Mouse (Mus musculus) G1E (cell line): ENCODE measurements around the gene Galnt6. TPM values are rescaled to one million over a fixed set of nuclear protein-coding genes. Genes with fewer than 3 reads are reported as not detected.
"Not testable (repeated sequence)": the region's sequence is repeated elsewhere in the genome, so short reads cannot be mapped to it uniquely, and the experiment has no call there.

ENCODE experiments used
- ATAC-seq: 2 replicates; pipeline ENCODE4 v1.8.0; 2016; ENCODE audit warnings: mild to moderate bottlenecking; ENCODE audit not compliant: insufficient number of reproducible peaks, poor library complexity, low FRiP score, severe bottlenecking; ENCODE audit errors: extremely low read depth
- DNase-seq: peaks from one replicate; pipeline ENCODE4 v3.0.0; 2012; ENCODE audit warnings: low spot score
- H3K27me3 ChIP-seq: 2 replicates; pipeline ENCODE4 v1.6.1; 2012; ENCODE audit warnings: mild to moderate bottlenecking, low read length, inconsistent platforms; ENCODE audit not compliant: insufficient read depth
- H3K36me3 ChIP-seq: replicated peaks from 2 replicates; pipeline ENCODE3; 2012; ENCODE audit warnings: mild to moderate bottlenecking, inconsistent platforms
- H3K4me1 ChIP-seq: 2 replicates; pipeline ENCODE4 v1.6.1; 2012; ENCODE audit warnings: low read depth, low read length, inconsistent platforms, mixed read lengths; ENCODE audit not compliant: insufficient read depth
- H3K4me3 ChIP-seq: 2 replicates; pipeline ENCODE4 v1.5.1; 2012; ENCODE audit warnings: low read depth, mild to moderate bottlenecking, inconsistent platforms, low read length, moderate library complexity, mixed read lengths
- H3K9me3 ChIP-seq: replicated peaks from 2 replicates; pipeline ENCODE4 v1.6.1; 2012; ENCODE audit warnings: inconsistent platforms
- CTCF ChIP-seq: IDR thresholded peaks from 2 replicates; pipeline ENCODE4 v1.5.1; 2012; ENCODE audit warnings: low read depth, low read length, inconsistent platforms, mixed read lengths
- GATA1 ChIP-seq: IDR thresholded peaks from 2 replicates; pipeline ENCODE4 v1.6.1; 2012; ENCODE audit warnings: borderline replicate concordance, low read length, inconsistent platforms, mixed read lengths
- GATA2 ChIP-seq: IDR thresholded peaks from 2 replicates; pipeline ENCODE4 v1.6.1; 2012; ENCODE audit warnings: low read depth, low read length, inconsistent platforms, borderline replicate concordance
- POLR2AphosphoS5 ChIP-seq: IDR thresholded peaks from 2 replicates; pipeline ENCODE4 v1.6.1; 2012; ENCODE audit warnings: low read depth, low read length, inconsistent platforms; ENCODE audit not compliant: insufficient replicate concordance
- TAL1 ChIP-seq: conservative IDR thresholded peaks from 2 replicates; pipeline ENCODE4 v1.6.1; 2012; ENCODE audit warnings: low read depth, low read length, inconsistent platforms, mixed read lengths
- polyA plus RNA-seq: library from polyadenylated mRNA; stranded (reverse); fragments of >175 nt; gene quantifications from 2 replicates; pipeline ENCODE4 v1.2.3, GENCODE M21; 2012
- total RNA-seq, 2 experiments: library from RNA; stranded (forward) in 1 of 2; stranded (reverse) in 1 of 2; fragments of 200-1000 nt in 1 of 2; fragments of >200 nt in 1 of 2; fragmentation: Nextera tagmentation in 1 of 2; gene quantifications; 2 replicates each; pipeline ENCODE4 v1.2.3; 2014 to 2017

Galnt6 gene
- total RNA-seq (2014; fragmentation: Nextera tagmentation) (not detected in 2 replicates), total RNA-seq (2017) (0.05 TPM in 1 of 2 replicates, not detected in the other), polyA plus RNA-seq (0.02 TPM in 1 of 2 replicates, not detected in the other)

DNA sequence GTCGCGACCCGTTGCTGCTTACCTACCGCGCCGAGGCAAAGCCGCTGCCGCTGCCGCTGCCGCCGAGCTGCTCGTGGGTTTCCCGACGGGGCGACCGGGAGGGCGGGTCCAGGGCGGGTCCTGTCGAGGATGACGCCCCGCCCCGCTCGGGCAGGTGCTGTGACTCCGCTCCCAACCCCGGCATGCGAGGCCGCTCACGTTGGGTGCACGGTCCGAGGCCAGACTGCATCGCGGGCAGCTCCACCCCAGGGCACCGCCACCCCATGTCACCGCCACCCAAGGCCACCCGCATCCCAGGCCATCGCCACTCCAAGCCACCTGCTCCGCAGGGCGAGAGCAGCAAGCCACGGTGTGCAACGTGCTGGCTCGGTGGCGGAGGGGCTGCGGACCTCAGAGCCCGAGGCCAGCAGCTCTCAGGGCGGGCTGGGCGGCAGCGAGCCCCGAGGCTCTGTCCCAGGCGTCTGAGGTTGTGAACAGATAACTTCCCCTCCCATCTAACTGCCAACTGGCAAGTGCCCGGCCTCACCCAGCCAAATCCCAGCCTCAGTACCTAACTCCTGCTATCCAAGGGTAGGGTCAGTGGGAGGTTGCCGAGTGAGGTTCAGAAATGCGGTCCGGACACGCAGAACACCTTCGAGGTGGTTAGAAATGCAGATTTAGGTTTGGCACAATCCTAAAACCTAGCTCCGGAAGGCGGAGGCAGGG lies at the start of gene Galnt6:
TSS of gene Galnt6 (minus strand) at position 96 of the 705 bp plus-strand sequence.
- Histone ChIP-seq H3K4me3 (peak within 1 kb of the TSS; percentile 28; the same call in 1 of the 2 replicates), H3K36me3 (no peaks in the 10 kb centered on the region), H3K4me1 (no peaks in the 10 kb centered on the region), H3K27me3 (no peaks in the 10 kb centered on the region), H3K9me3 (peaks cover 16% of the 10 kb centered on the region)
- DNase-seq = no peak
- ATAC-seq = no peak
- TF ChIP-seq CTCF = no peak
- TF ChIP-seq GATA2 = no peak
- no peak for TF ChIP-seq TAL1
- TF ChIP-seq POLR2AphosphoS5 = no peak
- no peak for TF ChIP-seq GATA1

DNA sequence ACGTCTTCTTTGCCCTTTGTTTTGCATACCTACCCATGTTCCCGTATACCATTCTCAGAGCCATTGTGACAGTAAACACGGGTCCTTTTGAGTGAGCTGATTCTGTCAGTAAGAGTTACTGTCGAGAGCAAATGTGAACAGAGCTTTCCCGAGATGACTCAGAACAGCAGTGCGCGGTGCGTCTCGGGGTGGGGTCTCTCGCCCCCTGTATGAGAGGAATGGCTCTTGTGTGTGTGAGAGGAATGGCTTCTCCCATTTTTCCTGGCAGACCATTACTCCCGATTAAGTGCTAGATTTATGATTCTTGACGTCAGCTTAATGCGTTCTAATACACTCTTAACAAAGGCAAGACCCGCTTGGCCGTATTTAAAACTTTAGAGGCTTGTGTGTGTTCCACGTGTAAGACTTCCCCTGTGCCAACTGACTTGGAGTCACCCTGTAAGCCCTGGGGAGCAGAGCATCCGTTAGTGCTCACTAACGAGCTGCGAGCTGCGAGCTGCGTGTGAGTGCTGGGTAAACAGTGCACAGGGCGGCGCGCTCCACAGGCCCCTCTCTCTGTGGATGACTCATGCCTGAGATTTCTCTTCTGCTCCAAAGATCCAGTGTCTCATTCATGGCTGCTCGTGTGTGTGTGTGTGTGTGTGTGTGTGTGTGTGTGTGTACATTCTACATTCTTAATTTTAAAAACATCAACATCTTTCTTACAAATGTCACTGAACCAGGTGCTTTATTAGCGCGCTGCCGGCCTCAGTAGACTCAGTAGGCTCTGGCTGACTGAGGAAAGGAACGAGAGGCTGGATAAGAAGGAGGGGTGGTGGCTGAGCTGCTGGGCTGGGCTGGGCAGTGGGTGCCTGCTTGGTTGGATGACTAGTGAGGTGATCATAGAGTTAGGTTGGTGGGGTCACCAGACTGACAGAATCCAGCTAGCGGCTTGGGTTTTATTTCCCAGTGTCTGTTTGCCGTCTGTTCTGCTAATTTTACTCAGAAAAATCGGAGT lies 48.1 kb upstream of the Galnt6 start:
- no peaks in the 10 kb centered on the region for H3K36me3 ChIP-seq
- H3K4me3 ChIP-seq = no peak overlapping the region
- H3K9me3 ChIP-seq = peaks cover 34% of the 10 kb centered on the region
- no peaks in the 10 kb centered on the region for H3K27me3 ChIP-seq
- no peaks in the 10 kb centered on the region for H3K4me1 ChIP-seq
- DNase-seq (no peak), ATAC-seq (no peak)
- TF ChIP-seq CTCF (no peak), GATA2 (no peak), GATA1 (no peak), TAL1 (no peak), POLR2AphosphoS5 (no peak)

GRCm38 (mm10) chr15:100776424-100776823 lies 47.2 kb upstream of the Galnt6 start:
- Histone ChIP-seq H3K27me3 (no peaks in the 10 kb centered on the region), H3K36me3 (no peaks in the 10 kb centered on the region), H3K4me1 (no peaks in the 10 kb centered on the region), H3K4me3 (no peak overlapping the region), H3K9me3 (peaks cover 33% of the 10 kb centered on the region)
- ATAC-seq = no peak
- DNase-seq = no peak
- TF ChIP-seq POLR2AphosphoS5 = no peak
- TF ChIP-seq GATA1 = no peak
- TF ChIP-seq TAL1 = no peak
- TF ChIP-seq GATA2 = no peak
- no peak for TF ChIP-seq CTCF

DNA sequence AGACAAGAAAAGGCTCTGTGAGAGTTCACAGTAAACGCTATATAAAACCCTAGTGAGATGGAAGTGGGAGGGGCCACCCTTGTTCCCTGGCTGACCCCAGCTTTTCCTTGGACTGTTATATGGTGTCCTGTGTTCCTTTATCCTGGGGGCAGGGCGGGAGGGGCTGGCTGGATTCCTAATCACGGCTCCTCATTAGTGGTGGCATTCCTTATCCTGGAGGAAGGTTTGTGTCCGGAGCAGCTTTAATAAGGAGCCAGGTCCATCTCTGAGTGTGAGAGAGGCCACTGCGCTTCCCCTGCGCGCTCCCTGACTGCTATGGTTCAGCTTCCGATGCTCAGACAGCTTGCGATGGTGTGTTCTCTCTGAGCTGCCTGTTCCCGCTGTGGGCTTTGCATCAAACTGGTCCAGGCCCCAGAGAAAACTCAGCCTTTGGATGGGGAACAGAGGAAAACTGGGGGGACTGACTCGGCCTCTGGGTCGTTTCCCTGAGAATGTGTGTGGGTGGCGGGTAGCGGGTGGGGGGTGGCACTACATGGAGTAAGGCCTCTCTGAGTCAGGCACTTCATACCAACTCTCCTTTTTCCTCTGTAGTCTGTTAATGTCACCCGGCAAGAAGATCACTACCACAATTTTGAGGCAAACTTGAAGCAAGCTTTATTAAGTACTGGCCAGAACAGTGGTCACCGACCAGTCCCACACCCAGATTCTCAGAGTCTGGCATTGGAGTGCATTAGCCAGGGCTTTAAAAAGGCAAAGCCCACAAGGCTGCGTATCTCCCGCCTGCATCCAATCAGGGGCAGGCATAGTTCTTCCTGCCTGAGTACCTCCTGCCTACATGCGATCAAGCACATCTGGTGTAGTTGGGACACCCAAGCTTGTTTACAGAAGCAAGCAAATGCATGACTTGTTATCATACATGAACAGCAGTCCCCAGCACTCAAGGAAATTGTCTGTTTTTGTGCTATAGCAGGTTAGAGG lies 46.3 kb upstream of the Galnt6 start:
- TF ChIP-seq POLR2AphosphoS5 = no peak
- TF ChIP-seq GATA1 = no peak
- no peak for TF ChIP-seq GATA2
- TF ChIP-seq TAL1 = no peak
- no peak for TF ChIP-seq CTCF
- no peaks in the 10 kb centered on the region for H3K27me3 ChIP-seq
- ATAC-seq = no peak
- peaks cover 34% of the 10 kb centered on the region for H3K9me3 ChIP-seq
- no peak for DNase-seq
- H3K4me3 ChIP-seq = no peak overlapping the region
- H3K36me3 ChIP-seq = no peaks in the 10 kb centered on the region
- H3K4me1 ChIP-seq = no peaks in the 10 kb centered on the region

GRCm38 (mm10) chr15:100773859-100774258 lies 44.7 kb upstream of the Galnt6 start:
- peaks cover 29% of the 10 kb centered on the region for H3K9me3 ChIP-seq
- DNase-seq, H3K36me3 ChIP-seq, H3K4me1 ChIP-seq, ATAC-seq, H3K27me3 ChIP-seq, H3K4me3 ChIP-seq: not testable (repeated sequence)
